Mouse (Mus musculus) kidney, embryonic 16.5 days (tissue): ENCODE measurements around the gene Isca2. TPM values are rescaled to one million over a fixed set of nuclear protein-coding genes. Genes with fewer than 3 reads are reported as not detected.

ENCODE experiments used
- ATAC-seq: fragments of 200-750 bp; cut with Nextera tagmentation; 2 replicates; pipeline ENCODE4 v1.8.0; 2017; ENCODE audit warnings: moderate TSS enrichment; ENCODE audit not compliant: low FRiP score, low TSS enrichment
- H3K27ac ChIP-seq: fragments of 300-500 bp; sonication (generic); 2 replicates; pipeline ENCODE4 v1.5.1; 2014; ENCODE audit warnings: low read length
- H3K27me3 ChIP-seq: fragments of 300-500 bp; sonication (generic); 2 replicates; pipeline ENCODE4 v1.6.1; 2014; ENCODE audit warnings: low read length, control low read depth, mixed read lengths; ENCODE audit not compliant: insufficient read depth
- H3K36me3 ChIP-seq: fragments of 300-500 bp; sonication (generic); 2 replicates; pipeline ENCODE4 v1.6.1; 2014; ENCODE audit warnings: low read length, control low read depth, mixed read lengths; ENCODE audit not compliant: insufficient read depth
- H3K4me1 ChIP-seq: fragments of 300-500 bp; sonication (generic); 2 replicates; pipeline ENCODE4 v1.6.1; 2014; ENCODE audit warnings: low read length, control low read depth, mixed read lengths; ENCODE audit not compliant: insufficient read depth
- H3K4me2 ChIP-seq: fragments of 300-500 bp; sonication (generic); replicated peaks from 2 replicates; pipeline ENCODE4 v1.6.1; 2014; ENCODE audit warnings: low read depth, low read length
- H3K4me3 ChIP-seq: fragments of 300-500 bp; sonication (generic); 2 replicates; pipeline ENCODE4 v1.5.1; 2014; ENCODE audit warnings: mild to moderate bottlenecking, low read length
- H3K9ac ChIP-seq: fragments of 300-500 bp; sonication (generic); replicated peaks from 2 replicates; pipeline ENCODE4 v1.6.1; 2014; ENCODE audit warnings: low read length
- H3K9me3 ChIP-seq: fragments of 300-500 bp; sonication (generic); 2 replicates; pipeline ENCODE4 v1.6.1; 2016; ENCODE audit warnings: low read length, control low read depth
- WGBS: fragments of 180-500 bp; shearing (Covaris S2); extraction: QIAGEN DNeasy Blood & Tissue Kit; methylation state at CpG from one replicate; pipeline ENCODE4 v1.1.7; 2014; 5-methylcytosine and 5-hydroxymethylcytosine counted together
- polyA plus RNA-seq: library from polyadenylated mRNA; unstranded; fragments of >200 nt; fragmentation: Nextera tagmentation; extraction: Ambion mirVana; gene quantifications from 2 replicates; pipeline ENCODE4 v1.2.1, GENCODE M21; 2015

Gene Isca2
- polyA plus RNA-seq, 1 experiment from 2014 or later, result 148 TPM

DNA sequence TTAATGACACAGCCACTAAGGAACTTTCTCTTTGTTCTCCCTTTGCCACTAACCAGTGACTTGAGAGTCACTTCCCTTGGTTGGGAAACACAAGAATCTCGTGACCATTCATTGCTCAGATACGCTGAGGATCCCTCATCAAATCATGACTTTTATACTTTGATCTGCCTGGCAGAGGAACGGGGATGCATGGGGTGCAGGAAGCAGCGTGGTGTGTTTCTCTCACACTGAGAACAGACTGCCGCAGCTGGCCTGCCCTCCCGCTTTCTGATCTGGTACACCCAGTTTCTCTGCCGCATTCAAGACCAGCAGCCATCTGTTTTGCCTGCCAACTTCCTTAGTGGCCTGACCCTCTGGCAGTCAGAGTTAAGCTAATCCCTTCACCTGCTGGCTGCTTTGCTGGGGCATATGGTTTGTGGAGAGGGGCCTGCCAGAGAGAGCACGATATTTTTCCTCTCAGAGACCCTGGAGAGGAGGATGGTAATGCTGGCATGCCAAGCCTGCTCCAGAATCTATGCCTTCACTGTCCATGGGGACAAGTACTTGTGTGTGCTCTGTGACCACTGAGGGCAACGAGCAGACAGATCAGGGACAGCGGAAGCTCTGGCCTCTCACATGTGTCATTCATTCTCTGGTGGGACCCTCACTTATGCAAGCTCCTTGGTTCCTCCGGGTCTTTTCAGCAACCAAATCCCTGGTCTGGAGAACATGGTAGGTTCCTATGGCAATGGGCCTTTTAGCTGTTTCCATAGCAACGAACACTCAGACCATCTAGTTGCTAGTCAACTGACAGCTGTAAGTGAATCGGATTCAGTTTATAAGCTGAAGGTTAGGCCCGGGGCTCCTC, 20.7 kb upstream of the Isca2 start:
- Histone ChIP-seq H3K27ac (no peak overlapping the region), H3K9ac (no peak overlapping the region), H3K4me1 (no peaks in the 10 kb centered on the region), H3K9me3 (no peaks in the 10 kb centered on the region), H3K36me3 (peaks cover 18% of the 10 kb centered on the region), H3K4me2 (no peak overlapping the region), H3K27me3 (peaks cover 10% of the 10 kb centered on the region; the same call in 1 of the 2 replicates), H3K4me3 (no peak overlapping the region)
- no peak for ATAC-seq
- WGBS, result 44% methylated on average over 14 of the region's 14 CpGs

DNA sequence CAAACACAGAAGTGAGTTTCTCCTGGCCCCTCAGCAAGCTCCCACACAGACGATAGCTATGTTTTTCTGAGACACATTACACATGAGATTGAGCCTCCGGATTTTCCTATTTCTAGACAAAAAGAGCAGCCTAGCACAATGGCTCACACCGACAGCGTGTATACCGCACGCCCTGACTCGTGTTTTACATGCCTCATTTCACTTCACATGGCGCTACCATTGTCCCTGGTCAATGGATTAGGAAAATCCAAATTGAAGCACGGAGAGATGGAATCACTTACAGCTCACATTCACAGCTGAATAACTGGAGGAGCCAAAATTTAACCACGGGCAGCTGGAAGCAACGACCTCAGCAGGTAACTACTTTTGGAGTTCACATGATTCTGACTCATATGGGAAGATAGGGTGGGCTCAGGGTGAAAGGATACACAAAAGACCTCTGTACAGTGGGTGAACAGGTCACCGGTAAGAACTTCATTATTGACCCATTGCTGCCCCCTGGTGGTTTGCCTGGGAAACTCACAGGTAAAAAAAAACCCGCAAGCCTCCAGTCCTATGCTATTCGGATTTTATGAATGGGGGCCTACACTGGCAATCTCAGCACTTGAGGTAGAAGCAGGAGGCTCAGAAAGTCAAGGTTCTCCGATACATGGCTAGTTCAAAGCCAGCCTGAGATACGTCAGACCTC, 17.9 kb upstream of the Isca2 start:
- no peak overlapping the region for H3K4me2 ChIP-seq
- no peaks in the 10 kb centered on the region for H3K9me3 ChIP-seq
- WGBS, result 61% methylated on average over 16 of the region's 16 CpGs
- peaks cover 31% of the 10 kb centered on the region for H3K36me3 ChIP-seq
- H3K4me1 ChIP-seq, result no peaks in the 10 kb centered on the region
- H3K27me3 ChIP-seq, result 0 out of 2 replicates have a peak, but pooled peaks cover 5% of the 10 kb centered on the region
- no peak for ATAC-seq
- H3K9ac ChIP-seq, result no peak overlapping the region
- H3K27ac ChIP-seq, result no peak overlapping the region
- H3K4me3 ChIP-seq, result no peak overlapping the region

DNA sequence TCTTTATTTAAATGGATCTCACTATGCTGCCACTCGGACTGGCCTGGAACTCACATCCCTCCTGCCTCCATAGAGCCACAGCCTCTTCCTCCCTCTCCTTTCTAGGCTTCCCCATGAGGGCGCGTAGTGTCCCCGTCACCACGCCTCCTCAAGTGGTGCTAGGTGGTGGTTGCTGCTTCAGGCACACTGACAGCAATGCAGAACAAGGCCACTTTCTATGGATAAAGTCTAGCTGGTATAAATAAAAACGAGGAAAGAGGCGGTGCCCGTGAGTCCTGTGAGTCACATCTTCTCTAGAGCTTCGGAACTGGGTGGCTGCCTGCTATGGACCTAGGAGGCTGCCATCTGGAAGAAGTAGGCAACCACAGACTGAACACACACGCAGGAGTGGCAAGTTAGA, 17.0 kb upstream of the Isca2 start:
- Histone ChIP-seq H3K27me3 (no peaks in the 10 kb centered on the region), H3K36me3 (peaks cover 36% of the 10 kb centered on the region), H3K27ac (no peak overlapping the region), H3K4me3 (no peak overlapping the region), H3K4me1 (no peaks in the 10 kb centered on the region), H3K4me2 (no peak overlapping the region), H3K9me3 (no peaks in the 10 kb centered on the region), H3K9ac (no peak overlapping the region)
- ATAC-seq, result no peak
- WGBS, result 93% methylated on average over 10 of the region's 10 CpGs

DNA sequence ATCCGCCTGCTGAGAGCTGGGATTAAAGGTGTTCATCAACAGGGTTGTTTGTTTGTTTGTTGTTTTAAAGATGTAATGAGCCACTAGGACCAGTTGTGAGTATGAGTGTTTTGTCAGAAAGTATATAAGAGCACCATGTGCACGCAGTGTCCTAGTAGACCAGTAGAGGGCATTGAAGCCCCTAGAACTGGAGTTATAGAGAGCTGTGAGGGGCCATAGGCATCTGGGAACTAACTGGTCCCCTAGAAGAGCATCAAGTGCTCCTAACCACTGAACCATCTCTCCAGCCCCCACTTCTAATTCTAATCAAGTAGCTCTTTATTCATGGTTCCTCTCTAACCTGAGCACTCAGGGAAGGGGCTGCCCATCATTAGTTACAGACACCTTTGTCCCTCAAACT, 14.0 kb upstream of the Isca2 start:
- no peaks in the 10 kb centered on the region for H3K27me3 ChIP-seq
- no peak overlapping the region for H3K9ac ChIP-seq
- no peak overlapping the region for H3K4me2 ChIP-seq
- WGBS, result 88% methylated on average over 2 of the region's 2 CpGs
- H3K4me3 ChIP-seq, result no peak overlapping the region
- no peak overlapping the region for H3K27ac ChIP-seq
- H3K9me3 ChIP-seq, result no peaks in the 10 kb centered on the region
- H3K4me1 ChIP-seq, result no peaks in the 10 kb centered on the region
- no peak for ATAC-seq
- peaks cover 51% of the 10 kb centered on the region for H3K36me3 ChIP-seq

DNA sequence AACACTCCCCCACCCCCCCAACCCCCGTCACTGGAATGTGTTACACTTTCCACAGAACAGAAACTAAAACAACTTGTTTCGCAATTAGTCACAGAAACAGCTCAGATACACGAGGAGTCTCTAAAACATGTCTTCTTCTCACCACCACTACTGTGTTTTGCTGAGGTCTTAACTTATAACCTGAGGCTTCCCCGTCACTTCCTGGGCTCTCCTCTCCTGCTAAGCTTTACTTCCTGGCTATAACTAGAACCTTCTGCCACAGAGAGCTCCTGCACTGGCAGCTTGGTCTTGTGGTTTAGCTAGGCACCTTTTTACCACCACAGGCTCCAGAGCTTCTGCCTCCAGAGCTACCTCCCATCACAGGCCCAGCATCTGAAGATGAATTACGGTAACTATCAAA, 10.5 kb upstream of the Isca2 start:
- 84% methylated on average over 5 of the region's 5 CpGs for WGBS
- H3K9me3 ChIP-seq, result no peaks in the 10 kb centered on the region
- H3K27me3 ChIP-seq, result no peaks in the 10 kb centered on the region
- no peak overlapping the region for H3K27ac ChIP-seq
- no peak overlapping the region for H3K4me3 ChIP-seq
- peaks cover 10% of the 10 kb centered on the region; the same call in 1 of the 2 replicates for H3K4me1 ChIP-seq
- peaks cover 40% of the 10 kb centered on the region for H3K36me3 ChIP-seq
- H3K9ac ChIP-seq, result no peak overlapping the region
- no peak overlapping the region for H3K4me2 ChIP-seq
- ATAC-seq, result no peak

DNA sequence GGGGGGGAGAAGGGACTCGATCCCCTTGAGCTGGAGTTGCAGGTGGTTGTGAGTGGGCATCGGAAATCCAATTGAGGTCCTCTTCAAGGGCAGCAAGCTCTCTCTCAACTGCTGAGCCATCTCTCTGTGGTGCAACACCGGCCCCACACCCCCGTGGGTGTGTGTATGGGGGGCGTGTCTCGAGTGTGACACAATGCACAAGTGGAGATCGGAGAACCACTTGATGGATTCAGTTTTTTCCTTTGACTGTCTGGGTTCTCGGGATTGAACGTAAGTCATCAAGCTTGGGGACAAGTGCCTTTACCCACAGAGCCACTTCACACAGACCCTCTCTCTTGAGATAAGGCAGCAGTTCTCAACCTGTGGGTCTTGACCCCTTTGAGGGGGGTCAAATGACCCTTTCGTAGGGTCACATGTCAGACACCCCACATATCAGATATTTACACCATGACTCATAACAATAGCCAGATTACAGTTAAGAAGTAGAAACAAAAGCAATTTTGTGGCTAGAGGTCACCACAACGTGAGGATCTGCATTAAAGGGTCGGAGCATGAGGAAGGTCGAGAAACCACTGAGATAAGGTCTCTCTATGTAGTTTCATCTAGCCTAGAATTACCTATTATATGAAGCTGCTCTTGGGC, 9.4 kb upstream of the Isca2 start:
- Histone ChIP-seq H3K4me1 (peaks cover 10% of the 10 kb centered on the region; the same call in 1 of the 2 replicates), H3K9ac (no peak overlapping the region), H3K27ac (no peak overlapping the region), H3K36me3 (peaks cover 32% of the 10 kb centered on the region), H3K4me3 (no peak overlapping the region), H3K4me2 (no peak overlapping the region), H3K27me3 (no peaks in the 10 kb centered on the region), H3K9me3 (no peaks in the 10 kb centered on the region)
- 89% methylated on average over 13 of the region's 13 CpGs for WGBS
- no peak for ATAC-seq

DNA sequence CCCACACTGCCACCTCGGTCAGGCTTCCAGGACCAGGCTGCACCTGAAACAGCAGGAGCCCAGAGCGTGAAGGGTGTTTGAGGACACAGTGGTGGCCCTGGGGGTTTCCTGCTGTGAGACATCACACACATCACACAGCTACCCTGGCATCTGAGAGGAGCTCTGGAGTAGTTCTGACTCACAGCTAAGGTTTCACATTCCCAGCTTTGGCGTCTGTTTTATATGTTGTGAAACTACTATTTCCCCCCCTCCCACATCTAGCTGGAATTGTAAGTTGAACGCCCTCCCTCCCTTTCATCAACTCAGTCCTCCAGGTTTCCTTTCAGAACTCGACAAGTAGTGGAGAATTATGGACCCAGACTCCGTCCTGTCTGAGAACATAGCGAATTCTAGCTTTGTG, 8.3 kb upstream of the Isca2 start:
- Histone ChIP-seq H3K4me2 (no peak overlapping the region), H3K27me3 (no peaks in the 10 kb centered on the region), H3K4me1 (peaks cover 10% of the 10 kb centered on the region; the same call in 1 of the 2 replicates), H3K27ac (no peak overlapping the region), H3K4me3 (no peak overlapping the region), H3K36me3 (peaks cover 30% of the 10 kb centered on the region), H3K9me3 (no peaks in the 10 kb centered on the region), H3K9ac (no peak overlapping the region)
- 57% methylated on average over 7 of the region's 7 CpGs for WGBS
- ATAC-seq, result no peak

DNA sequence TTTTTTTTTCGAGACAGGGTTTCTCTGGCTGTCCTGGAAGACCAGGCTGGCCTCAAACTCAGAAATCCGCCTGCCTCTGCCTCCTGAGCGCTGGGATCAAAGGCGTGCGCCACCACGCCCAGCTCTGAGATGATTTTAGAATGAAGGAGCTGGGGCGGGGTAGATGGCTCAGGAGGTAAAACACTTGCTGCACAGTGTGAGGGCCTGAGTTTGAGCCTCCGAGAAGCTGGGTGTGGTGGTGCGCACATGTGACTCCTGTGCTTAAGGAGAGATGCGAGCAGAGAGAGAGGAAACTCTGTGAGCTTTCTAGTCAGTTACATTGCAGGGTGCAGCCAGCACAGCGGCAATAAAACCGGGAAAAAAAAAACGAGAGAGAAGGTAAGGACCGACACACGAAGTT, 7.5 kb upstream of the Isca2 start:
- WGBS, result 91% methylated on average over 15 of the region's 15 CpGs
- Histone ChIP-seq H3K27me3 (no peaks in the 10 kb centered on the region), H3K27ac (no peak overlapping the region), H3K4me3 (no peak overlapping the region), H3K4me2 (no peak overlapping the region), H3K9ac (no peak overlapping the region), H3K36me3 (peaks cover 24% of the 10 kb centered on the region), H3K4me1 (peaks cover 11% of the 10 kb centered on the region; the same call in 1 of the 2 replicates), H3K9me3 (no peaks in the 10 kb centered on the region)
- ATAC-seq, result no peak

DNA sequence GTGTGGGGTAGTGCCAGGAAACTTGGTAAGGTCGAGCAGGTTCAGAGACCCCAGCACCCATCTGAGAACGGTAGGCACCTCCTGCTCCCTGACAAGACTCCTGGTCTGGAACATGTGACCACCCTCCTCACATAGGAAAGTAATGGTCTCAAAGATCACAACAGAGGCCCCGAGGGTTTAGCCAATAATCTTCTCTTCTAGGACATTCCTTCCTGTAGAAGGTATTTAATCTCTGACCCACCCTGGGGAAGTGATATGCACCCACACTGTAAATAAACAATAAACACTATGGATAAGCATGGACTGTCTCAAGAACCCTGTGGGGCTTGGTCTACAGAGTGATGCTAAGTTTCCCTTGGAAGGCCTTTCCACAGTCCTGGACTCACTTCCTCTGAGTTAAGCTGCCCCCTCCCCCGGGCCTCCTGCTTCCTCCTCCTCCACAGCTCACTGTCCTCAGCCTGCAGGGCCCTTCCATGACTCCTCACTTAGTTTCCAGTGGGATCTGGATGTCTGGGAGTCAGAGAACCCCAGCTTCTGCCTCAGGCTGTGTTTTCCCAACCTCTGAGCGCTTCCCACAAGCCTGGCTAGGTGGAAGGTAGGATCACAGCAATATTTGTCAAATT, 6.8 kb upstream of the Isca2 start:
- Histone ChIP-seq H3K4me1 (peaks cover 18% of the 10 kb centered on the region), H3K36me3 (peaks cover 23% of the 10 kb centered on the region), H3K9me3 (no peaks in the 10 kb centered on the region), H3K9ac (no peak overlapping the region), H3K4me3 (no peak overlapping the region), H3K27me3 (no peaks in the 10 kb centered on the region), H3K4me2 (no peak overlapping the region), H3K27ac (no peak overlapping the region)
- WGBS, result 57% methylated on average over 5 of the region's 5 CpGs
- peak; percentile 78; the same call in 1 of the 2 replicates for ATAC-seq
